Mouse (Mus musculus) heart, adult 2 months (tissue): Measurements from ENCODE around the gene Trappc10. TPM values are rescaled to one million over a fixed set of nuclear protein-coding genes. Genes with fewer than 3 reads are reported as not detected.

ENCODE experiments used
- DNase-seq, 2 experiments: peaks; one replicate each; pipeline ENCODE4 v3.0.0; 2021
- H3K27ac ChIP-seq: fragments of 200-600 bp; 2 replicates; pipeline ENCODE4 v1.8.1; 2022
- H3K27me3 ChIP-seq: fragments of 200-500 bp; 2 replicates; pipeline ENCODE4 v1.6.1; 2012; ENCODE audit warnings: mild to moderate bottlenecking, low read length, inconsistent platforms, mixed read lengths; ENCODE audit not compliant: control insufficient read depth, insufficient read depth
- H3K36me3 ChIP-seq: fragments of 200-500 bp; 2 replicates; pipeline ENCODE4 v1.6.1; 2012; ENCODE audit warnings: low read length, inconsistent platforms; ENCODE audit not compliant: control insufficient read depth, insufficient read depth
- H3K4me1 ChIP-seq: fragments of 200-500 bp; 2 replicates; pipeline ENCODE4 v1.6.1; 2011; ENCODE audit warnings: low read length; ENCODE audit not compliant: control insufficient read depth, insufficient read depth
- H3K4me3 ChIP-seq: fragments of 200-600 bp; 2 replicates; pipeline ENCODE4 v1.8.1; 2022
- H3K79me2 ChIP-seq: fragments of 200-500 bp; replicated peaks from 2 replicates; pipeline ENCODE4 v1.6.1; 2012; ENCODE audit warnings: mild to moderate bottlenecking, inconsistent platforms, low read length, moderate library complexity, mixed read lengths; ENCODE audit not compliant: control insufficient read depth, insufficient read depth
- H3K9ac ChIP-seq: fragments of 200-500 bp; 2 replicates; pipeline ENCODE4 v1.6.1; 2012; ENCODE audit warnings: low read depth, mild to moderate bottlenecking, control low read depth, inconsistent platforms, low read length, mixed read lengths
- CTCF ChIP-seq: fragments of 200-600 bp; IDR thresholded peaks from 2 replicates; pipeline ENCODE4 v1.8.1; 2022; ENCODE audit warnings: antibody characterized with exemption, mild to moderate bottlenecking, moderate library complexity
- EP300 ChIP-seq: fragments of 200-500 bp; IDR thresholded peaks from 2 replicates; pipeline ENCODE4 v1.6.1; 2011; ENCODE audit warnings: low read depth, low read length, control low read depth; ENCODE audit not compliant: insufficient read depth
- POLR2A ChIP-seq: fragments of 200-500 bp; IDR thresholded peaks from 2 replicates; pipeline ENCODE4 v1.6.1; 2011; ENCODE audit warnings: mild to moderate bottlenecking, low read depth, low read length, control low read depth; ENCODE audit not compliant: insufficient read depth
- WGBS: fragments of 180-500 bp; shearing (Covaris S2); methylation state at CpG from one replicate; pipeline ENCODE4 v1.1.7; 2018; 5-methylcytosine and 5-hydroxymethylcytosine counted together
- intact Hi-C: fragments of 180-260 bp; cut with DNase I; formaldehyde crosslinking; loops from one replicate; pipeline ENCODE4 v1.15.1; 2025
- polyA plus RNA-seq: library from polyadenylated mRNA; depleted of rRNA; stranded (reverse); fragments of >200 nt; gene quantifications from 2 replicates; pipeline ENCODE4 v1.2.3, GENCODE M21; 2012
- total RNA-seq, 2 experiments: library from RNA; stranded (reverse); gene quantifications; 2 replicates each; pipeline ENCODE4 v1.2.3; 2021

The Trappc10 gene
- total and polyA plus RNA-seq, 3 experiments = 37.4 to 52.9 (median 43.8) TPM

GRCm38 (mm10) chr10:78280486-78280885, 36.0 kb upstream of the Trappc10 start:
- Histone ChIP-seq H3K27ac (no peak overlapping the region), H3K4me3 (no peak overlapping the region), H3K4me1 (no peaks in the 10 kb centered on the region), H3K79me2 (no peaks in the 10 kb centered on the region), H3K36me3 (no peaks in the 10 kb centered on the region), H3K27me3 (no peaks in the 10 kb centered on the region), H3K9ac (no peak overlapping the region)
- intact Hi-C loops = no loop called here
- WGBS = 67% methylated on average over 9 of the region's 9 CpGs
- TF ChIP-seq EP300 (no peak), POLR2A (no peak), CTCF (no peak)
- no peak for DNase-seq

GRCm38 (mm10) chr10:78279210-78279609, 34.8 kb upstream of the Trappc10 start:
- no peaks in the 10 kb centered on the region for H3K4me1 ChIP-seq
- no peaks in the 10 kb centered on the region for H3K27me3 ChIP-seq
- no peaks in the 10 kb centered on the region for H3K36me3 ChIP-seq
- DNase-seq = peak; percentile 45 to 55
- intact Hi-C loops = loop anchor here (1.0 to 2.0 kb wide), 5 partner anchors 18 to 117 kb away; no protein-coding TSS in a partner anchor
- H3K79me2 ChIP-seq = no peaks in the 10 kb centered on the region
- H3K4me3 ChIP-seq = no peak overlapping the region
- WGBS = 55% methylated on average over 8 of the region's 8 CpGs
- no peak overlapping the region for H3K9ac ChIP-seq
- TF ChIP-seq POLR2A (no peak), CTCF (peak; percentile 95)
- H3K27ac ChIP-seq = no peak overlapping the region

GRCm38 (mm10) chr10:78277835-78278234, 33.4 kb upstream of the Trappc10 start:
- no peak for TF ChIP-seq EP300
- TF ChIP-seq POLR2A = no peak
- TF ChIP-seq CTCF = no peak
- H3K36me3 ChIP-seq = no peaks in the 10 kb centered on the region
- H3K27me3 ChIP-seq = no peaks in the 10 kb centered on the region
- intact Hi-C loops = loop anchor here (2.0 kb wide), 3 partner anchors 19 to 73 kb away; no protein-coding TSS in a partner anchor
- no peak overlapping the region for H3K4me3 ChIP-seq
- no peak for DNase-seq
- no peaks in the 10 kb centered on the region for H3K4me1 ChIP-seq
- no peaks in the 10 kb centered on the region for H3K79me2 ChIP-seq
- no peak overlapping the region for H3K9ac ChIP-seq
- H3K27ac ChIP-seq = no peak overlapping the region
- 77% methylated on average over 3 of the region's 3 CpGs for WGBS

GRCm38 (mm10) chr10:78276242-78276641, 31.8 kb upstream of the Trappc10 start:
- intact Hi-C loops = no loop called here
- Histone ChIP-seq H3K79me2 (no peaks in the 10 kb centered on the region), H3K9ac (no peak overlapping the region), H3K4me3 (no peak overlapping the region), H3K27ac (no peak overlapping the region), H3K27me3 (no peaks in the 10 kb centered on the region), H3K36me3 (no peaks in the 10 kb centered on the region), H3K4me1 (peaks cover 1% of the 10 kb centered on the region; the same call in 1 of the 2 replicates)
- DNase-seq = no peak
- WGBS = 95% methylated on average over 4 of the region's 4 CpGs
- TF ChIP-seq EP300 (no peak), CTCF (no peak), POLR2A (no peak)

GRCm38 (mm10) chr10:78272932-78273331, 28.5 kb upstream of the Trappc10 start:
- Histone ChIP-seq H3K4me3 (no peak overlapping the region), H3K36me3 (no peaks in the 10 kb centered on the region), H3K27me3 (no peaks in the 10 kb centered on the region), H3K27ac (no peak overlapping the region), H3K9ac (no peak overlapping the region), H3K4me1 (peaks cover 1% of the 10 kb centered on the region; the same call in 1 of the 2 replicates), H3K79me2 (no peaks in the 10 kb centered on the region)
- 33% methylated on average over 9 of the region's 9 CpGs for WGBS
- intact Hi-C loops = no loop called here
- DNase-seq = peak; percentile 42 to 44
- TF ChIP-seq CTCF (no peak), POLR2A (no peak), EP300 (no peak)

GRCm38 (mm10) chr10:78265881-78266280, 21.4 kb upstream of the Trappc10 start:
- H3K27me3 ChIP-seq = no peaks in the 10 kb centered on the region
- intact Hi-C loops = no loop called here
- H3K4me1 ChIP-seq = no peaks in the 10 kb centered on the region
- H3K27ac ChIP-seq = no peak overlapping the region
- no peak for DNase-seq
- no peaks in the 10 kb centered on the region for H3K36me3 ChIP-seq
- no peaks in the 10 kb centered on the region for H3K79me2 ChIP-seq
- no peak overlapping the region for H3K9ac ChIP-seq
- H3K4me3 ChIP-seq = no peak overlapping the region
- WGBS = 54% methylated on average over 3 of the region's 3 CpGs
- TF ChIP-seq CTCF (peak; percentile 27; the same call in 1 of the 2 replicates), EP300 (no peak), POLR2A (no peak)
